Mouse (Mus musculus): Measurements from ENCODE around the gene Carm1. TPM values are rescaled to one million over a fixed set of nuclear protein-coding genes. Genes with fewer than 3 reads are reported as not detected.

The Carm1 gene
- polyA plus RNA-seq, 1 experiment from 2014 or later, result 11.9 TPM

DNA sequence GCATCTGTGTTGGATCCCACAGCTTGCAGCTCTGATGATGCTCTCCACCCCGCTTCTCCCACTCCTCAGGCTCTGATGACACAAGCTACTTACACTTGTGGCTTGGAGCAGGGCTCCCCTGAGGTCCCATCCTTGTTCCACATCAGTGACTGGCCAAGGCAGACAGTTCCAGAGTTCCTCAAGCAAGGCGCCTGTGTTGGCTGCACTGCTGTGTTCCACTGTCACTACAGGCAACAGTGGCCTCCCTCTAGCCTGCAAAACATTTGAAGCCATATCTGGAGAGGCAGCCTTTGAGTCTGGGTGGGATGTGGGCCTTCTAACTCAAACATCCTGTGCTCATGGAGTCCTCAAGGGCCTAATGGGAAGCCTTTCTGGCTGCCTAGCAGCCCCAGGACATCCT is 10.3 kb downstream of the Carm1 start:
- Histone ChIP-seq H3K27me3 (replicated peaks; ENCODE audit: control insufficient read depth, insufficient read depth, low read length) (no peaks in the 10 kb centered on the region), H3K4me3 (ENCODE audit: low read depth, low read length) (no peak overlapping the region)
- no peak for ATAC-seq

GRCm38 (mm10) chr9:21557556-21557955 is 10.9 kb downstream of the Carm1 start:
- TF ChIP-seq CTCF (IDR thresholded peaks at IDR 0.05; ENCODE audit: low read depth), result no peak
- H3K27ac ChIP-seq (ENCODE audit: low read depth, low read length), result no peak overlapping the region; the same call in 1 of the 2 replicates
- H3K4me3 ChIP-seq (ENCODE audit: low read depth, low read length), result no peak overlapping the region
- 70% methylated on average over 2 of the region's 2 CpGs for WGBS
- ATAC-seq, result no peak
- H3K4me1 ChIP-seq (replicated peaks; ENCODE audit: control insufficient read depth, insufficient read depth, low read length), result 0 out of 2 replicates have a peak, but pooled peaks cover 3% of the 10 kb centered on the region
- no peaks in the 10 kb centered on the region for H3K9me3 ChIP-seq (ENCODE audit: control insufficient read depth)
- H3K9ac ChIP-seq (ENCODE audit: low read depth, low read length), result no peak overlapping the region
- H3K36me3 ChIP-seq (ENCODE audit: control insufficient read depth, insufficient read depth), result peaks cover 14% of the 10 kb centered on the region; the same call in 1 of the 2 replicates
- no peaks in the 10 kb centered on the region for H3K27me3 ChIP-seq (replicated peaks; ENCODE audit: control insufficient read depth, insufficient read depth, low read length)
- no peak overlapping the region for H3K4me2 ChIP-seq (replicated peaks; ENCODE audit: low read depth)

More for the DNA sequence above, 10.3 kb downstream of the Carm1 start:
- peaks cover 14% of the 10 kb centered on the region; the same call in 1 of the 2 replicates for H3K36me3 ChIP-seq (ENCODE audit: control insufficient read depth, insufficient read depth)
- H3K4me1 ChIP-seq (replicated peaks; ENCODE audit: control insufficient read depth, insufficient read depth, low read length), result 0 out of 2 replicates have a peak, but pooled peaks cover 3% of the 10 kb centered on the region
- TF ChIP-seq CTCF (IDR thresholded peaks at IDR 0.05; ENCODE audit: low read depth), result no peak
- no peak overlapping the region for H3K4me2 ChIP-seq (replicated peaks; ENCODE audit: low read depth)
- H3K9me3 ChIP-seq (ENCODE audit: control insufficient read depth), result no peaks in the 10 kb centered on the region
- H3K9ac ChIP-seq (ENCODE audit: low read depth, low read length), result no peak overlapping the region
- no peak overlapping the region for H3K27ac ChIP-seq (ENCODE audit: low read depth, low read length)
- WGBS, result 91% methylated on average over 2 of the region's 2 CpGs

DNA sequence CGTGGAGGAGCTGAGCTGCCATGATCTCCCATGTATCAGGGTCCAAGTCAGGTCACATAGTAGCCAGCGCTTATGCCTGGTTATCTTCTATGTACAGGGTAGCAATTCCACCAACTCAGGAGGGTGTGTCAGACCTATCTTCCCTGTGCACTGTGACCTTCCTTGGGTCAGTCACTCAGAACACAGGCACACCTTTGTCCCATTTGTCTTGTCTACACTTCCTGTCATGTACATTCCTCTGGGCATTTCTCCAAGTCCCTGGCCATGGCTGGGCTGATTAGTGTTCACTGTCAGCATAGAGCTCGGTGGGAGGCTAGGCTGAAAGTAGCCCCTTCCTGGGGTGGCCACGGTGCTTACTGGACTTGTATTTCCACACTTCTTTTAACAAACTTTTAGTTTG is 11.7 kb downstream of the Carm1 start:
- ATAC-seq, result peak; percentile 80
- 39% methylated on average over 4 of the region's 4 CpGs for WGBS
- no peaks in the 10 kb centered on the region for H3K27me3 ChIP-seq (replicated peaks; ENCODE audit: control insufficient read depth, insufficient read depth, low read length)
- peak overlapping the region; percentile 62; the same call in 1 of the 2 replicates for H3K27ac ChIP-seq (ENCODE audit: low read depth, low read length)
- H3K36me3 ChIP-seq (ENCODE audit: control insufficient read depth, insufficient read depth), result peaks cover 14% of the 10 kb centered on the region; the same call in 1 of the 2 replicates
- H3K9me3 ChIP-seq (ENCODE audit: control insufficient read depth), result no peaks in the 10 kb centered on the region
- 0 out of 2 replicates have a peak, but pooled peaks cover 3% of the 10 kb centered on the region for H3K4me1 ChIP-seq (replicated peaks; ENCODE audit: control insufficient read depth, insufficient read depth, low read length)
- H3K9ac ChIP-seq (ENCODE audit: low read depth, low read length), result no peak overlapping the region
- no peak for TF ChIP-seq CTCF (IDR thresholded peaks at IDR 0.05; ENCODE audit: low read depth)
- no peak overlapping the region for H3K4me3 ChIP-seq (ENCODE audit: low read depth, low read length)
- H3K4me2 ChIP-seq (replicated peaks; ENCODE audit: low read depth), result no peak overlapping the region

- TF ChIP-seq CTCF (IDR thresholded peaks at IDR 0.05; ENCODE audit: low read depth), result no peak
- H3K27me3 ChIP-seq (replicated peaks; ENCODE audit: control insufficient read depth, insufficient read depth, low read length), result no peaks in the 10 kb centered on the region
- no peak overlapping the region for H3K4me2 ChIP-seq (replicated peaks; ENCODE audit: low read depth)
- H3K9ac ChIP-seq (ENCODE audit: low read depth, low read length), result no peak overlapping the region
- H3K9me3 ChIP-seq (ENCODE audit: control insufficient read depth), result no peaks in the 10 kb centered on the region
- H3K27ac ChIP-seq (ENCODE audit: low read depth, low read length), result no peak overlapping the region
- WGBS, result 94% methylated on average over 3 of the region's 3 CpGs
- no peak overlapping the region for H3K4me3 ChIP-seq (ENCODE audit: low read depth, low read length)
- no peak for ATAC-seq
- H3K36me3 ChIP-seq (ENCODE audit: control insufficient read depth, insufficient read depth), result peaks cover 10% of the 10 kb centered on the region; the same call in 1 of the 2 replicates
- 0 out of 2 replicates have a peak, but pooled peaks cover 3% of the 10 kb centered on the region for H3K4me1 ChIP-seq (replicated peaks; ENCODE audit: control insufficient read depth, insufficient read depth, low read length)
Measured at GRCm38 (mm10) chr9:21559151-21559550, 12.5 kb downstream of the Carm1 start.

GRCm38 (mm10) chr9:21564420-21564819 is 17.7 kb downstream of the Carm1 start:
- 69% methylated on average over 1 of the region's 1 CpGs for WGBS
- Histone ChIP-seq H3K27me3 (replicated peaks; ENCODE audit: control insufficient read depth, insufficient read depth, low read length) (no peaks in the 10 kb centered on the region), H3K9ac (ENCODE audit: low read depth, low read length) (no peak overlapping the region), H3K27ac (ENCODE audit: low read depth, low read length) (no peak overlapping the region), H3K9me3 (ENCODE audit: control insufficient read depth) (no peaks in the 10 kb centered on the region), H3K36me3 (ENCODE audit: control insufficient read depth, insufficient read depth) (peaks cover 7% of the 10 kb centered on the region; the same call in 1 of the 2 replicates), H3K4me3 (ENCODE audit: low read depth, low read length) (no peak overlapping the region), H3K4me1 (replicated peaks; ENCODE audit: control insufficient read depth, insufficient read depth, low read length) (no peaks in the 10 kb centered on the region), H3K4me2 (replicated peaks; ENCODE audit: low read depth) (no peak overlapping the region)
- no peak for ATAC-seq
- no peak for TF ChIP-seq CTCF (IDR thresholded peaks at IDR 0.05; ENCODE audit: low read depth)

GRCm38 (mm10) chr9:21565004-21565586 is 18.4 kb downstream of the Carm1 start:
- no peak overlapping the region for H3K4me3 ChIP-seq (ENCODE audit: low read depth, low read length)
- H3K9ac ChIP-seq (ENCODE audit: low read depth, low read length), result no peak overlapping the region
- no peaks in the 10 kb centered on the region for H3K4me1 ChIP-seq (replicated peaks; ENCODE audit: control insufficient read depth, insufficient read depth, low read length)
- WGBS, result 65% methylated on average over 4 of the region's 4 CpGs
- no peak overlapping the region for H3K27ac ChIP-seq (ENCODE audit: low read depth, low read length)
- TF ChIP-seq CTCF (IDR thresholded peaks at IDR 0.05; ENCODE audit: low read depth), result no peak
- peaks cover 14% of the 10 kb centered on the region; the same call in 1 of the 2 replicates for H3K36me3 ChIP-seq (ENCODE audit: control insufficient read depth, insufficient read depth)
- H3K4me2 ChIP-seq (replicated peaks; ENCODE audit: low read depth), result no peak overlapping the region
- no peak for ATAC-seq
- H3K27me3 ChIP-seq (replicated peaks; ENCODE audit: control insufficient read depth, insufficient read depth, low read length), result no peaks in the 10 kb centered on the region
- H3K9me3 ChIP-seq (ENCODE audit: control insufficient read depth), result no peaks in the 10 kb centered on the region
